ENCODE assay signal across 1 mouse cellular context in genomic region chr2:19388329-19389103, GRCm38 (mm10).
TF ChIP-seq lines count a peak whose summit lies in the region.

No protein-coding gene starts in this region.

TF ChIP-seq in CH12.LX, 34 proteins besides CTCF, POLR2A, EP300 and RAD21 (continued from another document):
- no peak for TF ChIP-seq E2F4 (IDR thresholded peaks at IDR 0.05; ENCODE audit: insufficient replicate concordance, low read depth, low read length)
